8 mouse cellular contexts compared by ENCODE assay signal in the genomic region with DNA sequence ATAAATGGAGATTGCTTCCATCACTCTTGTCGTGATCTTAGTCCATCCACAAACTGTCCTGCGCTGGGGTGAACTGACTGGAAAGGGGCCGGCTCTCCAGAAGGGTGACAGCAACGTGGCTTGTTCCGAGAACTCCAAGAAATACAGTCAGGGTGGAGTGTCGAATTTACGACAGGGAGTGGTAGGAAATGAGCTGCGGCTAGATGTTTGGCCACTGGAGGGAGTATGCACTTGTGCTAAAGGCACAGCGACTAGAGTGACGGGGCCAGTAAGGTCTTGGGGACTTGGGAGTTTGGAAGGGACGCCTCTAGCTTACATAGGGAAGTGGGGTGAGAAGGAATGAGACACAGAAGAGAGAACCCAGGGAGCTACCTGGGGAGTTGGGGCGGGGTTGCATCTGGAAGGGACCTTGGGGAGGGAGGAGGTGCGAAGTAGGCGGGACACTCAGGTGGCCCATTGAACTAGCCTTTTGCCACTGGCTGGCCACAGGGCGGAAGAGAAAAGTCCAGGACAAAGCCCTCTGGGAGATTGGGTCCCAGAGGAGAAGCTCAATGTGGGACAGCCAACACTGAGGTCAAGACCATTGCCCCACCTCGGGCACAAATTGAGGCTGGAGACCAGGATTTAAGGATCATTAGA. TPM values are rescaled to one million over a fixed set of nuclear protein-coding genes. Genes with fewer than 3 reads are reported as not detected.
A peak's percentile ranks its signal among the peaks of the same experiment; 100 is the strongest.
DNase-seq lines count a peak whose midpoint lies in the region; ATAC-seq lines count a peak whose summit lies in the region.

A gene (plus strand): TSS at position 516 of the 639 bp plus-strand sequence.

- H3K4me3 ChIP-seq in heart, embryonic 14.5 days (ENCODE audit: control insufficient read depth in 1 of 2, insufficient read depth in 1 of 2, low read depth in 1 of 2, low read length in 2 of 2) = peak within 1 kb of the TSS; percentile 73 to 97
- peak within 1 kb of the TSS; percentile 89 for H3K4me3 ChIP-seq in liver, embryonic 15.5 days (replicated peaks)
- H3K4me3 ChIP-seq in neural tube, embryonic 11.5 days (ENCODE audit: low read depth, low read length) = peak within 1 kb of the TSS; percentile 65

- ATAC-seq in heart, embryonic 14.5 days (ENCODE audit: insufficient number of reproducible peaks, insufficient read depth, low FRiP score, low read depth) = peak; percentile 4
- ATAC-seq in liver, embryonic 15.5 days (ENCODE audit: insufficient read depth) = peak; percentile 42
- ATAC-seq in neural tube, embryonic 11.5 days (ENCODE audit: insufficient read depth, low FRiP score, low TSS enrichment) = peak; percentile 61

- peaks cover 2 to 35% of the 10 kb centered on the region in 2 experiments; a peak in 2 of 4 replicates for H3K4me1 ChIP-seq in heart, embryonic 14.5 days (ENCODE audit: control insufficient read depth in 2 of 2, insufficient read depth in 2 of 2, low read length in 2 of 2)
- peaks cover 50% of the 10 kb centered on the region for H3K4me1 ChIP-seq in liver, embryonic 15.5 days (replicated peaks)
- H3K4me1 ChIP-seq in neural tube, embryonic 11.5 days (ENCODE audit: control insufficient read depth, insufficient read depth, low read length) = peaks cover 13% of the 10 kb centered on the region

- H3K9me3 ChIP-seq in heart, embryonic 14.5 days (ENCODE audit: control insufficient read depth, low read length) = no peaks in the 10 kb centered on the region
- no peaks in the 10 kb centered on the region for H3K9me3 ChIP-seq in liver, embryonic 15.5 days (replicated peaks)
- H3K9me3 ChIP-seq in neural tube, embryonic 11.5 days (ENCODE audit: control insufficient read depth, low read length) = no peaks in the 10 kb centered on the region

- DNase-seq in CD8-positive naive resting alpha-beta T cell, adult 2 months (ENCODE audit: low read depth in 2 of 2, low spot score in 2 of 2) = peak; percentile 80 to 85
- peak; percentile 89 for DNase-seq in c-Kit-negative CD71-positive TER-119-positive erythroid progenitor cells, embryonic 14.5 days (ENCODE audit: low read depth, low spot score)
- peak; percentile 36 for DNase-seq in fat pad, adult 2 months (ENCODE audit: extremely low read depth, low read depth, low spot score)
- DNase-seq in kidney, postnatal 14 days = peak; percentile 84
- peak; percentile 83 for DNase-seq in neural tube, embryonic 11.5 days (ENCODE audit: low spot score)
- DNase-seq in telencephalon, adult 2 months (ENCODE audit: low read depth, low spot score) = peak; percentile 77

- peak within 1 kb of the TSS; percentile 83 for H3K4me2 ChIP-seq in heart, embryonic 14.5 days (ENCODE audit: low read length)
- peak within 1 kb of the TSS; percentile 91 for H3K4me2 ChIP-seq in liver, embryonic 15.5 days
- H3K4me2 ChIP-seq in neural tube, embryonic 11.5 days (ENCODE audit: low read depth) = peak within 1 kb of the TSS; percentile 48

- 4% methylated on average over 16 of the region's 16 CpGs for WGBS in heart, embryonic 14.5 days
- 4% methylated on average over 16 of the region's 16 CpGs for WGBS in liver, embryonic 15.5 days (ENCODE audit: insufficient replicate concordance)
- WGBS in neural tube, embryonic 11.5 days = 3% methylated on average over 16 of the region's 16 CpGs

- peaks cover 14% of the 10 kb centered on the region; the same call in 1 of the 2 replicates for H3K36me3 ChIP-seq in heart, embryonic 14.5 days (ENCODE audit: control insufficient read depth, insufficient read depth, low read length)
- peaks cover 6% of the 10 kb centered on the region for H3K36me3 ChIP-seq in liver, embryonic 15.5 days (replicated peaks)
- no peaks in the 10 kb centered on the region for H3K36me3 ChIP-seq in neural tube, embryonic 11.5 days (ENCODE audit: control insufficient read depth, insufficient read depth, low read length)

- H3K9ac ChIP-seq in heart, embryonic 14.5 days (ENCODE audit: low read length) = peak within 1 kb of the TSS; percentile 76
- H3K9ac ChIP-seq in liver, embryonic 15.5 days = peak within 1 kb of the TSS; percentile 80
- H3K9ac ChIP-seq in neural tube, embryonic 11.5 days (ENCODE audit: low read length) = peak within 1 kb of the TSS; percentile 43

- H3K27ac ChIP-seq in heart, embryonic 14.5 days (replicated peaks in 1 of 2; ENCODE audit: control insufficient read depth in 1 of 2, insufficient read depth in 1 of 2, low read depth in 2 of 2, low read length in 2 of 2) = peak within 1 kb of the TSS; percentile 65
- H3K27ac ChIP-seq in liver, embryonic 15.5 days (replicated peaks) = peak within 1 kb of the TSS; percentile 83
- no peak within 1 kb of the TSS; the same call in 1 of the 2 replicates for H3K27ac ChIP-seq in neural tube, embryonic 11.5 days (ENCODE audit: low read depth, low read length)

- H3K27me3 ChIP-seq in heart, embryonic 14.5 days (ENCODE audit: control insufficient read depth, insufficient read depth, low read length) = no peaks in the 10 kb centered on the region
- H3K27me3 ChIP-seq in liver, embryonic 15.5 days = no peaks in the 10 kb centered on the region
- no peaks in the 10 kb centered on the region for H3K27me3 ChIP-seq in neural tube, embryonic 11.5 days (ENCODE audit: control insufficient read depth, insufficient read depth, low read length)

RNA-seq across cellular contexts. Expression of the gene that starts here (rescaled TPM):
- polyA plus RNA-seq in heart, embryonic 14.5 days (2014; fragmentation: Nextera tagmentation; extraction: Ambion mirVana) = 8.4 and 8.6 TPM in 2 replicates
- 32.4 and 35.6 TPM in 2 replicates for polyA plus RNA-seq in liver, embryonic 15.5 days (2015; fragmentation: Nextera tagmentation; extraction: Ambion mirVana)
- polyA plus RNA-seq in neural tube, embryonic 11.5 days (2014; fragmentation: Nextera tagmentation; extraction: Ambion mirVana) = 6.5 and 7.4 TPM in 2 replicates

Comparison
In these comparisons a context has a peak if more than half of its experiments do, and no peak if none do; other contexts are left out.
1. DNase-seq: peak in every context shown above with its lines; median percentile 89 in c-Kit-negative CD71-positive TER-119-positive erythroid progenitor cells, embryonic 14.5 days; 84 in kidney, postnatal 14 days; 83 in neural tube, embryonic 11.5 days; 82 in CD8-positive naive resting alpha-beta T cell, adult 2 months; 77 in telencephalon, adult 2 months; 36 in fat pad, adult 2 months.
2. ATAC-seq: peak in every context shown above with its lines; median percentile 61 in neural tube, embryonic 11.5 days; 42 in liver, embryonic 15.5 days; 4 in heart, embryonic 14.5 days.